Comparison of ENCODE assay signal across 24 mouse cellular contexts in the genomic region with DNA sequence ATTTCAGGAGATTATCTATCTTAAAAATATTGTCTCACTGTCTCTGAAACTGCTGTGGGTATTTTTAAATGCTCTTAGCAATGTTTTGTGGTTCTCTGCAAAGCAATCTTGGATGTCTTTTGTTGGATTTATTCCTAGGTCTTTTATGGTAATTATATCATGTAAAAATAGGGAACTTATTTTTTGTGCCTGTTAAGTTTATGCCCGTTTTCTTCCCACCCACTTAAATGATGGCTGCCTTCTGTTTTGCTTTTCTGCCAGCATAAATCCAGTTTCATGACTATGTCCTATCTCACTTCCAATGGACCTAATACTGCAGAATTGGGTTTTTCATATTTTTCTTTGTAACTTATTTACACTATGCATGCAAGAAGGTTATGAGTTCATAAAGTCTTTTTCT.
DNase-seq lines count a peak whose midpoint lies in the region; ATAC-seq and TF ChIP-seq lines count a peak whose summit lies in the region.
"Had no signal": no experiment of that assay in that cellular context is flagged by ENCODE, and none has a peak within 500 bp of the region (broad histone marks: within the 10 kb centered on the region; RNA-seq: fewer than 3 reads in every experiment).

No protein-coding gene starts in this region.

- H3K27ac ChIP-seq in layer of hippocampus, adult 2 months = no peak overlapping the region
- H3K27ac ChIP-seq: embryonic facial prominence, embryonic 15.5 days; forebrain, embryonic 10.5 days; gastrocnemius, adult 2 months; heart, embryonic 13.5 days had no signal

- no peak overlapping the region for H3K4me3 ChIP-seq in layer of hippocampus, adult 2 months
- H3K4me3 ChIP-seq: embryonic facial prominence, embryonic 15.5 days; erythroblast, embryonic 14.5 days; forebrain, embryonic 10.5 days; gastrocnemius, adult 2 months; heart, embryonic 13.5 days had no signal

- no peak for TF ChIP-seq CTCF in layer of hippocampus, adult 2 months (conservative IDR thresholded peaks at IDR 0.05)

- peak; percentile 80 for ATAC-seq in frontal cortex, adult (ENCODE audit: low TSS enrichment)
- ATAC-seq: CD4-positive, CD25-positive, alpha-beta regulatory T cell, adult 4 months; forebrain, embryonic 14.5 days had no signal

- no peak for DNase-seq in frontal cortex, postnatal 10 days (ENCODE audit: low spot score in 2 of 2)
- peak; percentile 29 to 37 for DNase-seq in layer of hippocampus, adult 2 months (ENCODE audit: low spot score in 2 of 2)
- no peak for DNase-seq in layer of hippocampus, postnatal 25 days (ENCODE audit: extremely low spot score in 1 of 2, low spot score in 1 of 2)
- DNase-seq in right cerebral cortex, adult 18-20 months = peak; percentile 10
- no peak for DNase-seq in right cerebral cortex, postnatal 14 days
- DNase-seq in telencephalon, adult 2 months (ENCODE audit: low read depth, low spot score) = peak; percentile 68
- DNase-seq in heart, adult 8-10 months (ENCODE audit: low spot score) = no peak
- DNase-seq: adrenal gland, adult 8-10 months; adrenal gland, postnatal 36 days; B cell, adult 2 months; cerebellum, adult 11 months; cerebellum, adult 8-10 months; cerebellum, postnatal 14 days; embryo, embryonic 11 days; gastrocnemius, adult 2 months; gastrocnemius, postnatal 25 days; heart, postnatal 36 days had no signal

Comparison
In these comparisons a context has a peak if more than half of its experiments do, and no peak if none do; other contexts are left out.
1. DNase-seq: peak in layer of hippocampus, adult 2 months (2 of 2), right cerebral cortex, adult 18-20 months (single experiment) and telencephalon, adult 2 months (single experiment); none in frontal cortex, postnatal 10 days (0 of 2), layer of hippocampus, postnatal 25 days (0 of 2), right cerebral cortex, postnatal 14 days (single experiment) and heart, adult 8-10 months (single experiment).